Mouse (Mus musculus) neural tube, embryonic 14.5 days (tissue): ENCODE measurements around the gene Sgta. TPM values are rescaled to one million over a fixed set of nuclear protein-coding genes. Genes with fewer than 3 reads are reported as not detected.

Source experiments
- ATAC-seq: fragments of 200-750 bp; cut with Nextera tagmentation; 2 replicates; pipeline ENCODE4 v1.8.0; 2017; ENCODE audit warnings: low read depth, mild to moderate bottlenecking, moderate TSS enrichment, moderate library complexity
- H3K27ac ChIP-seq: fragments of 300-500 bp; sonication (generic); 2 replicates; pipeline ENCODE4 v1.5.1; 2014; ENCODE audit warnings: low read depth, mild to moderate bottlenecking, control low read depth, low read length, moderate library complexity, mixed read lengths
- H3K27me3 ChIP-seq: fragments of 300-500 bp; sonication (generic); 2 replicates; pipeline ENCODE4 v1.6.1; 2014; ENCODE audit warnings: low read length; ENCODE audit not compliant: control insufficient read depth, insufficient read depth
- H3K36me3 ChIP-seq: fragments of 300-500 bp; sonication (generic); 2 replicates; pipeline ENCODE4 v1.6.1; 2014; ENCODE audit warnings: low read length, mixed read lengths; ENCODE audit not compliant: control insufficient read depth, insufficient read depth
- H3K4me1 ChIP-seq: fragments of 300-500 bp; sonication (generic); 2 replicates; pipeline ENCODE4 v1.6.1; 2014; ENCODE audit warnings: low read length; ENCODE audit not compliant: control insufficient read depth, insufficient read depth
- H3K4me2 ChIP-seq: fragments of 300-500 bp; sonication (generic); 2 replicates; pipeline ENCODE4 v1.6.1; 2014; ENCODE audit warnings: mild to moderate bottlenecking, low read depth, low read length, control low read depth
- H3K4me3 ChIP-seq: fragments of 300-500 bp; sonication (generic); 2 replicates; pipeline ENCODE4 v1.5.1; 2014; ENCODE audit warnings: low read depth, low read length, control low read depth, mixed read lengths
- H3K9ac ChIP-seq: fragments of 300-500 bp; sonication (generic); replicated peaks from 2 replicates; pipeline ENCODE4 v1.6.1; 2014; ENCODE audit warnings: low read depth, mild to moderate bottlenecking, control low read depth, low read length, mixed read lengths
- H3K9me3 ChIP-seq: fragments of 300-500 bp; sonication (generic); 2 replicates; pipeline ENCODE4 v1.6.1; 2016; ENCODE audit warnings: low read length; ENCODE audit not compliant: control insufficient read depth
- WGBS: fragments of 180-500 bp; shearing (Covaris S2); extraction: QIAGEN DNeasy Blood & Tissue Kit; methylation state at CpG from one replicate; pipeline ENCODE4 v1.1.7; 2014; 5-methylcytosine and 5-hydroxymethylcytosine counted together
- polyA plus RNA-seq: library from polyadenylated mRNA; unstranded; fragments of >200 nt; fragmentation: Nextera tagmentation; extraction: Ambion mirVana; gene quantifications from 2 replicates; pipeline ENCODE4 v1.2.1, GENCODE M21; 2014

Gene Sgta
- 264 and 279 TPM in 2 replicates for polyA plus RNA-seq

- Histone ChIP-seq H3K27ac (peak within 1 kb of the TSS; percentile 28; the same call in 1 of the 2 replicates), H3K27me3 (no peaks in the 10 kb centered on the region), H3K36me3 (no peaks in the 10 kb centered on the region), H3K4me2 (peak within 1 kb of the TSS; percentile 96), H3K4me1 (peaks cover 18% of the 10 kb centered on the region), H3K9ac (peak within 1 kb of the TSS; percentile 73), H3K4me3 (peak within 1 kb of the TSS; percentile 72), H3K9me3 (no peaks in the 10 kb centered on the region)
- ATAC-seq: peak; percentile 90
- WGBS: under 1% methylated on average over 47 of the region's 48 CpGs
Observed at GRCm38 (mm10) chr10:81059603-81060543, at the start of gene Sgta. Gene Sgta (minus strand): TSS chr10:81060181.

- WGBS: under 1% methylated on average over 34 of the region's 35 CpGs
- peaks cover 11% of the 10 kb centered on the region for H3K4me1 ChIP-seq
- H3K9me3 ChIP-seq: no peaks in the 10 kb centered on the region
- peak overlapping the region; percentile 97 for H3K27ac ChIP-seq
- H3K9ac ChIP-seq: peak overlapping the region; percentile 99
- peaks cover 24% of the 10 kb centered on the region for H3K36me3 ChIP-seq
- H3K4me3 ChIP-seq: peak overlapping the region; percentile 70
- peak overlapping the region; percentile 77 for H3K4me2 ChIP-seq
- peak; percentile 89 for ATAC-seq
- H3K27me3 ChIP-seq: no peaks in the 10 kb centered on the region
Observed at GRCm38 (mm10) chr10:81106113-81106721, 46.2 kb upstream of the Sgta start.

- 0% methylated on average over 56 of the region's 56 CpGs for WGBS
- peaks cover 23% of the 10 kb centered on the region for H3K36me3 ChIP-seq
Observed at GRCm38 (mm10) chr10:81105565-81106112, 45.7 kb upstream of the Sgta start, which contains the start of gene Map2k2. Gene Map2k2 (plus strand): TSS chr10:81105915.

GRCm38 (mm10) chr10:81094931-81095678 is 35.1 kb upstream of the Sgta start:
- Histone ChIP-seq H3K4me3 (no peak overlapping the region), H3K36me3 (no peaks in the 10 kb centered on the region), H3K27ac (no peak overlapping the region), H3K4me2 (no peak overlapping the region), H3K9ac (no peak overlapping the region), H3K4me1 (no peaks in the 10 kb centered on the region), H3K9me3 (no peaks in the 10 kb centered on the region), H3K27me3 (no peaks in the 10 kb centered on the region)
- ATAC-seq: no peak
- WGBS: 60% methylated on average over 9 of the region's 9 CpGs

More at GRCm38 (mm10) chr10:81105565-81106112, 45.7 kb upstream of the Sgta start, which contains the start of gene Map2k2:
- H3K4me3 ChIP-seq: peak within 1 kb of the TSS; percentile 70
- no peaks in the 10 kb centered on the region for H3K27me3 ChIP-seq
- peak within 1 kb of the TSS; percentile 97 for H3K27ac ChIP-seq
- ATAC-seq: peak; percentile 96
- H3K9ac ChIP-seq: peak within 1 kb of the TSS; percentile 99
- peak within 1 kb of the TSS; percentile 77 for H3K4me2 ChIP-seq
- peaks cover 11% of the 10 kb centered on the region for H3K4me1 ChIP-seq
- H3K9me3 ChIP-seq: no peaks in the 10 kb centered on the region

GRCm38 (mm10) chr10:81092465-81093250 is 32.7 kb upstream of the Sgta start:
- no peak overlapping the region for H3K27ac ChIP-seq
- no peak for ATAC-seq
- H3K4me3 ChIP-seq: no peak overlapping the region
- no peaks in the 10 kb centered on the region for H3K27me3 ChIP-seq
- H3K9ac ChIP-seq: no peak overlapping the region
- no peaks in the 10 kb centered on the region for H3K36me3 ChIP-seq
- 60% methylated on average over 22 of the region's 22 CpGs for WGBS
- H3K4me2 ChIP-seq: no peak overlapping the region
- 0 out of 2 replicates have a peak, but pooled peaks cover 3% of the 10 kb centered on the region for H3K4me1 ChIP-seq
- no peaks in the 10 kb centered on the region for H3K9me3 ChIP-seq

- Histone ChIP-seq H3K4me2 (no peak overlapping the region), H3K27me3 (no peaks in the 10 kb centered on the region), H3K36me3 (no peaks in the 10 kb centered on the region), H3K27ac (no peak overlapping the region), H3K9ac (no peak overlapping the region), H3K4me1 (0 out of 2 replicates have a peak, but pooled peaks cover 3% of the 10 kb centered on the region), H3K9me3 (no peaks in the 10 kb centered on the region), H3K4me3 (no peak overlapping the region)
- 75% methylated on average over 7 of the region's 7 CpGs for WGBS
- no peak for ATAC-seq
Observed at GRCm38 (mm10) chr10:81090621-81091020, 30.6 kb upstream of the Sgta start.

GRCm38 (mm10) chr10:81089216-81089615 is 29.2 kb upstream of the Sgta start:
- Histone ChIP-seq H3K27ac (no peak overlapping the region), H3K4me3 (no peak overlapping the region), H3K9ac (no peak overlapping the region), H3K4me1 (0 out of 2 replicates have a peak, but pooled peaks cover 3% of the 10 kb centered on the region), H3K36me3 (no peaks in the 10 kb centered on the region), H3K4me2 (no peak overlapping the region), H3K27me3 (no peaks in the 10 kb centered on the region), H3K9me3 (no peaks in the 10 kb centered on the region)
- no peak for ATAC-seq
- WGBS: 61% methylated on average over 2 of the region's 2 CpGs

- Histone ChIP-seq H3K27ac (no peak overlapping the region), H3K4me3 (no peak overlapping the region), H3K9me3 (no peaks in the 10 kb centered on the region), H3K4me1 (0 out of 2 replicates have a peak, but pooled peaks cover 3% of the 10 kb centered on the region), H3K9ac (no peak overlapping the region), H3K36me3 (peaks cover 1% of the 10 kb centered on the region; the same call in 1 of the 2 replicates), H3K27me3 (no peaks in the 10 kb centered on the region), H3K4me2 (no peak overlapping the region)
- ATAC-seq: no peak
- WGBS: 47% methylated on average over 2 of the region's 2 CpGs
Observed at GRCm38 (mm10) chr10:81087021-81087420, 27.0 kb upstream of the Sgta start.
